Mouse (Mus musculus): ENCODE results near the gene Ctps2. TPM values are rescaled to one million over a fixed set of nuclear protein-coding genes. Genes with fewer than 3 reads are reported as not detected.

Ctps2 gene
- polyA plus RNA-seq (2012; fragmentation: generic; extraction: Trizol), result 19.8 TPM
- long read RNA-seq, experiment 1, transcript Ctps2-204 (19 exons, 3,099 nt), result major isoform, 14 of 43 reads
- long read RNA-seq, experiment 1, transcript Ctps2-201 (19 exons, 3,353 nt), result minor isoform, 12 of 43 reads
- long read RNA-seq, experiment 1, partial matches to known transcripts, result 7 of 43 reads
- long read RNA-seq, experiment 1, other reads (novel, unspliced or antisense), result 8 of 43 reads
- long read RNA-seq, experiment 2, transcript Ctps2-204 (19 exons, 3,099 nt), result major isoform, 111 of 244 reads
- long read RNA-seq, experiment 2, transcript Ctps2-201 (19 exons, 3,353 nt), result minor isoform, 88 of 244 reads
- long read RNA-seq, experiment 2, transcript Ctps2-206 (19 exons, 3,289 nt), result minor isoform, 6 of 244 reads
- long read RNA-seq, experiment 2, partial matches to known transcripts, result 4 of 244 reads
- long read RNA-seq, experiment 2, other reads (novel, unspliced or antisense), result 35 of 244 reads

DNA sequence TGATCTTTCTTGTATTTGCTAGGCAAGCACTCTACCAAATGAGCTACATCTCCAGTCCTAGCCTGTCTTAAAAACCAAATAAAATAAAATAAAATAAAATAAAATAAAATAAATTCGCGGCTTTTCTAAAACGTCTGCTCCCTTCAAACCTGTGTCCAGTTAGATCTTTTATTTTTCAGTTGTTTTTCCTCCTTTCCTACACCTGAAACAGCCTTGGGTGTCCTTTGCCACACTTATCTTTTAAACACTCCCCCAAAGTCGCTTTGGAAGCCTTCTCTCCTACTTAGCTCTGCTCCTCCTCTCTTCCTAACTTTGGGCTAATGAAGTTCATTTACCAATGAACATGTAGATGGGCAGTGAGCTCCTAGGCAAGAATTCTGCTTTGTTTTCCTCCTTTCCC lies at the start of gene Ctps2:
Gene Ctps2, plus strand, starts transcription at position 301 of the 400 bp plus-strand sequence.
- no peaks in the 10 kb centered on the region for H3K27me3 ChIP-seq (ENCODE audit: control insufficient read depth, insufficient read depth, insufficient read length)
- H3ac ChIP-seq (ENCODE audit: control insufficient read depth, insufficient read length, low read depth), result peak within 1 kb of the TSS; percentile 68
- H3K36me3 ChIP-seq (ENCODE audit: control insufficient read depth, insufficient read depth), result no peaks in the 10 kb centered on the region
- TF ChIP-seq FOSL1 (IDR thresholded peaks at IDR 0.05; ENCODE audit: insufficient read depth, low read length, poor library complexity, severe bottlenecking), result no peak
- no peak for TF ChIP-seq MYOD1 (IDR thresholded peaks at IDR 0.05; ENCODE audit: control insufficient read depth, insufficient read length, low read depth)
- no peak for TF ChIP-seq MYOG (IDR thresholded peaks at IDR 0.05; ENCODE audit: control insufficient read depth, extremely low read depth, insufficient read length)
- no peak for TF ChIP-seq CTCF (IDR thresholded peaks at IDR 0.05; ENCODE audit: control insufficient read depth, insufficient read depth, insufficient read length)
- TF ChIP-seq CEBPB (IDR thresholded peaks at IDR 0.05; ENCODE audit: low read depth), result no peak
- no peak for TF ChIP-seq MAX (IDR thresholded peaks at IDR 0.05)
- TF ChIP-seq USF1 (IDR thresholded peaks at IDR 0.05; ENCODE audit: low read depth), result no peak
- peaks cover 12% of the 10 kb centered on the region for H3K79me2 ChIP-seq (ENCODE audit: control insufficient read depth, insufficient read depth)
- H3K4me3 ChIP-seq (ENCODE audit: insufficient read depth, poor library complexity, severe bottlenecking), result peak within 1 kb of the TSS; percentile 37
- no peaks in the 10 kb centered on the region for H3K79me3 ChIP-seq (ENCODE audit: low read depth)

DNA sequence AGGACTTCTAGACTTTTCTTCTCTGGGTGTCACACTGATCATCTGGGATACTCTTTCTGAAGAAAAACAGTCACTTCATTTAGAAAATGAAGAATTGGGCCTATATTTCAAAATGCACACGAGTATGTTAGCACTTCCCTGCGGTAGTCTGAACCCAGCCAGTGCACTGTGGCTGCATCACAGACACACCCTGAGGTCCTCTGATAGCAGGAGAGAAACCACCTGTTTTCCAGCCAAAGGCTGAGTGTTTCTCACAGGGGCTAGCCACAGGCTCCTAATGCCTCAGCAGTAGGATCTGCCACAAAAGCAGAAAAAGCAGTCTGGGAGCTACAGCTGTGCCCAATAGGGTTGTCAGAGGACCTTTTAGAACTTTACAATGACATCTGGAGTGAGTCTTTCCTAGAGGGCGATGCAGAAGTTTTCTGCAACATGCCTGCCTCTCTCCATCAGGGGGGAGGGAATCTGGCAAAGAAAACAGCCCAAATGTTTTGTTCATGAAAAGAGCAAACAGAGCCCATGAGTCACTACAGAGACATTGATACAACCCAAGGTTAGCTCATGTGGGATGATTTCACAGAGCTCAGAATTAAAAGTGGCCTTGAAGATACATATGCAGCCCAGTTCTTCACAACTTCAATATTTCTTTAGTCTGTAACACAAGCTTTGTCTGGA lies 32.6 kb upstream of the Ctps2 start:
- H3K79me2 ChIP-seq (ENCODE audit: control insufficient read depth, insufficient read depth), result no peaks in the 10 kb centered on the region
- H3ac ChIP-seq (ENCODE audit: control insufficient read depth, insufficient read length, low read depth), result no peak overlapping the region
- H3K79me3 ChIP-seq (ENCODE audit: low read depth), result no peaks in the 10 kb centered on the region
- no peaks in the 10 kb centered on the region for H3K27me3 ChIP-seq (ENCODE audit: control insufficient read depth, insufficient read depth, insufficient read length)
- TF ChIP-seq CTCF (IDR thresholded peaks at IDR 0.05; ENCODE audit: control insufficient read depth, insufficient read depth, insufficient read length) (no peak), MAX (IDR thresholded peaks at IDR 0.05) (no peak), MYOG (IDR thresholded peaks at IDR 0.05; ENCODE audit: control insufficient read depth, extremely low read depth, insufficient read length) (no peak), CEBPB (IDR thresholded peaks at IDR 0.05; ENCODE audit: low read depth) (no peak), FOSL1 (IDR thresholded peaks at IDR 0.05; ENCODE audit: insufficient read depth, low read length, poor library complexity, severe bottlenecking) (no peak), MYOD1 (IDR thresholded peaks at IDR 0.05; ENCODE audit: control insufficient read depth, insufficient read length, low read depth) (no peak), USF1 (IDR thresholded peaks at IDR 0.05; ENCODE audit: low read depth) (no peak)
- peaks cover 10% of the 10 kb centered on the region for H3K36me3 ChIP-seq (ENCODE audit: control insufficient read depth, insufficient read depth)
- no peak overlapping the region for H3K4me3 ChIP-seq (ENCODE audit: insufficient read depth, poor library complexity, severe bottlenecking)

DNA sequence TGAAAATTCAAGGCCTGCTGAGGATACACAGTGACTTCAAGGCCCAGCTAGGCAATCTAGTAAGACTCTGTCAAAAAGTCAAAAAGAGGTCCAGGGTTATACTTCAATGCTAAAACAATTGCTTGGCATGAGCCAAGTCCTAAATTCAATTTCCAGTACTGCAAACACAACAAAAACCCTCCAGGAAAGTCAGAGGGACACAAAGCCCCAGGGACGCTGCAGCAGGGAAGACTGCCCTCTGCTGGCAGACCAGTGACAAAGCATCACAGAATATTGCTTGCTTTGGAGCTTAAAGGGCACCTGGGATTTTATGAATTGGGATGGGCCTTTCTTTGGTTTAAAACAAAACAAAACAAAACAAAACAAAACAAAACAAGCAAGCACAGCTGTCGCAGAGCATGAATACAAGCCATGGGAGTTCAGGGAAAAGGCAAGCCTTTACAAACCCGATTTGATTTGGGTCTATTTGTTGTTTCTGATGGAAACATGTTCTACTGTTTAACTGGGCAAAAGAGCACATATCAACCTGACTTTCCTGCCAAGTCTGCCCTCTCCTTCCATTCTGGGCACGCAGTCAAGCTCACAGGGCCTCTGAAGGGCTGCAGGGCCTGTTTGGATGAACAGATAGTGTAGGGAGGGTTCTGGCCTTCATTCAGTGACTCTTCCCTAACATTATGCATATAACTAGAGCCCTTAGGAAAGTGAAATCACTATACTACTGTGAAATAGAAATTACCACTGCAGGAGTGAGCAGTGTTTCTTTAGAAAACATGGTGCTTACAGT lies 29.1 kb upstream of the Ctps2 start:
- no peak for TF ChIP-seq MYOD1 (IDR thresholded peaks at IDR 0.05; ENCODE audit: control insufficient read depth, insufficient read length, low read depth)
- no peak for TF ChIP-seq CEBPB (IDR thresholded peaks at IDR 0.05; ENCODE audit: low read depth)
- no peak for TF ChIP-seq USF1 (IDR thresholded peaks at IDR 0.05; ENCODE audit: low read depth)
- no peak for TF ChIP-seq FOSL1 (IDR thresholded peaks at IDR 0.05; ENCODE audit: insufficient read depth, low read length, poor library complexity, severe bottlenecking)
- TF ChIP-seq MYOG (IDR thresholded peaks at IDR 0.05; ENCODE audit: control insufficient read depth, extremely low read depth, insufficient read length), result no peak
- peak; percentile 14 for TF ChIP-seq CTCF (IDR thresholded peaks at IDR 0.05; ENCODE audit: control insufficient read depth, insufficient read depth, insufficient read length)
- TF ChIP-seq MAX (IDR thresholded peaks at IDR 0.05), result no peak
- Histone ChIP-seq H3K79me3 (ENCODE audit: low read depth) (no peaks in the 10 kb centered on the region), H3ac (ENCODE audit: control insufficient read depth, insufficient read length, low read depth) (no peak overlapping the region), H3K79me2 (ENCODE audit: control insufficient read depth, insufficient read depth) (no peaks in the 10 kb centered on the region), H3K36me3 (ENCODE audit: control insufficient read depth, insufficient read depth) (peaks cover 13% of the 10 kb centered on the region), H3K4me3 (ENCODE audit: insufficient read depth, poor library complexity, severe bottlenecking) (no peak overlapping the region), H3K27me3 (ENCODE audit: control insufficient read depth, insufficient read depth, insufficient read length) (no peaks in the 10 kb centered on the region)

DNA sequence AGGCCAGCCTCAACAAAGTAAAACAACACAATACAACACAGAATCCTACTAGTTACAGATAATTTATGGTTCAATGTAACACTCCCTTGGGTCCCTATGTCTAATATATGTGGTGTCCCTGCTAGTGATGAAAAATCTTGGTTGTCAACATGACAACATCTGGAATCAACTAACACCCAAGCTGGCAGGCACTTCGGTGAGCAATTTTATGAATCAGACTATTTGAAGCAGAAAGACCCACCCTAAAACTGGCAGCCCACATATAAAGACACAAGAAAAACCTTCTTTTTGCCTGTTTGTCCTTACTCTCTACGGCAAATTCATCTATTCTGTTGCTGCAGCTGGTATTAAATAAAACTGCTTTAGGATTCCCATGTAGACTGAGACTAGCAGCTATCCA lies 27.3 kb upstream of the Ctps2 start:
- Histone ChIP-seq H3K36me3 (ENCODE audit: control insufficient read depth, insufficient read depth) (peaks cover 13% of the 10 kb centered on the region), H3K4me3 (ENCODE audit: insufficient read depth, poor library complexity, severe bottlenecking) (no peak overlapping the region), H3ac (ENCODE audit: control insufficient read depth, insufficient read length, low read depth) (no peak overlapping the region), H3K27me3 (ENCODE audit: control insufficient read depth, insufficient read depth, insufficient read length) (no peaks in the 10 kb centered on the region), H3K79me2 (ENCODE audit: control insufficient read depth, insufficient read depth) (no peaks in the 10 kb centered on the region), H3K79me3 (ENCODE audit: low read depth) (no peaks in the 10 kb centered on the region)
- no peak for TF ChIP-seq MAX (IDR thresholded peaks at IDR 0.05)
- TF ChIP-seq MYOG (IDR thresholded peaks at IDR 0.05; ENCODE audit: control insufficient read depth, extremely low read depth, insufficient read length), result no peak
- TF ChIP-seq CEBPB (IDR thresholded peaks at IDR 0.05; ENCODE audit: low read depth), result no peak
- TF ChIP-seq USF1 (IDR thresholded peaks at IDR 0.05; ENCODE audit: low read depth), result no peak
- TF ChIP-seq MYOD1 (IDR thresholded peaks at IDR 0.05; ENCODE audit: control insufficient read depth, insufficient read length, low read depth), result no peak
- no peak for TF ChIP-seq FOSL1 (IDR thresholded peaks at IDR 0.05; ENCODE audit: insufficient read depth, low read length, poor library complexity, severe bottlenecking)
- TF ChIP-seq CTCF (IDR thresholded peaks at IDR 0.05; ENCODE audit: control insufficient read depth, insufficient read depth, insufficient read length), result no peak

DNA sequence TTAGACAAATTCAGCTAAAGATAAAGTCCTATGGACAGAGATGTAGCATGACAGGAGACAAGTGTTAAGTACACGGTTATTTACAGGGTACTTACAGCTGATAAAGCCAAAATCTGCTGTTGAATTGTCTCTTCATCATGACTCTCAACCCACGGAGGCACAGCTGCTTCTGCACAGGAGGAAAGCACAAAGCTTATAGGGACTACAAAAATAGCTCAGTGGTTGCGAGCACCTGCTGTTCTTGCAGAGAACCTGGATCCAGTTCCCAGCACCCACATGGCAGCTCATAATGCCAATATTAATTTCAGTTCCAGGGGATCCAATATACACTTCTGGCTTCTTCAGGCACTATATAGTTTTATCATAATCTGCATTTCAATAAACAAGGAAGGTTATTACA lies 22.8 kb upstream of the Ctps2 start:
- Histone ChIP-seq H3K79me2 (ENCODE audit: control insufficient read depth, insufficient read depth) (peaks cover under 1% of the 10 kb centered on the region), H3K36me3 (ENCODE audit: control insufficient read depth, insufficient read depth) (peaks cover 3% of the 10 kb centered on the region), H3K79me3 (ENCODE audit: low read depth) (no peaks in the 10 kb centered on the region), H3K4me3 (ENCODE audit: insufficient read depth, poor library complexity, severe bottlenecking) (no peak overlapping the region), H3K27me3 (ENCODE audit: control insufficient read depth, insufficient read depth, insufficient read length) (no peaks in the 10 kb centered on the region), H3ac (ENCODE audit: control insufficient read depth, insufficient read length, low read depth) (no peak overlapping the region)
- no peak for TF ChIP-seq USF1 (IDR thresholded peaks at IDR 0.05; ENCODE audit: low read depth)
- no peak for TF ChIP-seq FOSL1 (IDR thresholded peaks at IDR 0.05; ENCODE audit: insufficient read depth, low read length, poor library complexity, severe bottlenecking)
- no peak for TF ChIP-seq CTCF (IDR thresholded peaks at IDR 0.05; ENCODE audit: control insufficient read depth, insufficient read depth, insufficient read length)
